Mouse (Mus musculus): ENCODE measurements at regions not wholly inside any gene's neighbourhood (a gene's known extent, or its start where the extent isn't known, plus 50 kb on each side); places are given as distances from the start of the nearest gene placed in this dataset.

DNA sequence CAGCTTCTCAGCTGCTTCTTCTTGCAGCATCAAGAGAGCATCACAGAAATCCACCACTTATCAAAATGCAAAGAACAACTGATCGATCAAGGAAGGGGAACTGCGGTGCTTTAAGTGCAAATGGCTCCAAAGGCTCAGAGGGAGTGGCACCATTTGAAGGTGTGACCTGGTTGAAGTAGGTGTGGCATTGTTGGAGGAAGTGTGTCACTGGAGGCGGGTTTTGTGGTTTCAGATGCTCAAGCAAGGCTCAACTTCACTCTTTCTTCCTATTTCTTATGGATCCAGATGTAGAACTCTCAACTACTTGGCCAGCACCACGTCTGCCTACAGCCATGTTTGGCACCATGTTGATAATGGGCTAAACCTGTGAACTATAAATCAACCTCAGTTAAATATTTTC is 334.5 kb downstream of the Lpin1 start:
- no peak overlapping the region for H3K4me3 ChIP-seq (replicated peaks; ENCODE audit: control insufficient read depth, low read depth, low read length)
- no peak overlapping the region for H3K27ac ChIP-seq (ENCODE audit: control insufficient read depth, insufficient read depth, low read depth, low read length, poor library complexity)
- no peak for TF ChIP-seq POLR2A (IDR thresholded peaks at IDR 0.05; ENCODE audit: borderline replicate concordance, control insufficient read depth, low read depth, low read length)
- TF ChIP-seq CTCF (IDR thresholded peaks at IDR 0.05; ENCODE audit: control insufficient read depth, insufficient read depth, low read length) = no peak
- 68% methylated on average over 4 of the region's 4 CpGs for WGBS
- no peaks in the 10 kb centered on the region for H3K4me1 ChIP-seq (ENCODE audit: control insufficient read depth, insufficient read depth, low read length)

DNA sequence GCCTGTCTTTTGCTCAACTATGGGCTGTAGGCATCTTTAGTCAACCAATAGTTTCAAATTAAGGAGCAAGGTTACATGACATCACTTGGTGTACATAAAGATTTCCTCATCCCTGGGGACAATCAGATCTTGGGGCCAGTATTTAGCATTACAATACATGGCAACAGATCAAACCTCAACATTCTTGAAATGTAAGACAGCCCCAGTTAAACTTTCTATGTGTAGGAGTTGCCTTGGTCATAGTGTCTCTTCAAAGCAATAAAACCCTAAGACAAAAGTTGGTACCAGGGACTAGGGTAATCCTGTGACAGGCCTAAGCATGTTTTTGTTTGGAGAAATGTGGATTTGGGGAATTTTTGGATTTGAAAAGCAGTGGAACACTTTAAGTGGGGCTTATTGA is 338.3 kb downstream of the Lpin1 start:
- Histone ChIP-seq H3K4me1 (ENCODE audit: control insufficient read depth, insufficient read depth, low read length) (no peaks in the 10 kb centered on the region), H3K27ac (ENCODE audit: control insufficient read depth, insufficient read depth, low read depth, low read length, poor library complexity) (no peak overlapping the region), H3K4me3 (replicated peaks; ENCODE audit: control insufficient read depth, low read depth, low read length) (no peak overlapping the region)
- no peak for TF ChIP-seq CTCF (IDR thresholded peaks at IDR 0.05; ENCODE audit: control insufficient read depth, insufficient read depth, low read length)
- no peak for TF ChIP-seq POLR2A (IDR thresholded peaks at IDR 0.05; ENCODE audit: borderline replicate concordance, control insufficient read depth, low read depth, low read length)

DNA sequence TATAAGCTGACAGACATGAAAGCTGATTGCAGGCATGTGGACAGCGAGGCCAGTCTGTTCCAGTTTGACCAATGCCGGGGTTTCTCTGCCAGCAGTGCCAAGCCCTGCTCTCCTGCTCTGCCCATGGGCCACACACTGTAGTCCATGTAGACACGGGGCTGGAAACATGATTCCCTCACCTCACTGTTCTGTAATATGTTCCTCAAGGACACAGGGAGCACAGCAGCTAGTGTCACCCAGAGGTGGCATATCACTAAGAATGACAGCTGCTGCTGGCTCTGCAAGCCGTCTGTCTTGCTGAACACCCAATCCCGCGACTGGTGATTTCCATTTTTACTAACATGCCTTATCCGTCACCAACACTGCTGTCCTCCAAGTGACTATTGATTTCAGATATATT is 339.9 kb downstream of the Lpin1 start:
- H3K4me1 ChIP-seq (ENCODE audit: control insufficient read depth, insufficient read depth, low read length) = no peaks in the 10 kb centered on the region
- 82% methylated on average over 7 of the region's 7 CpGs for WGBS
- TF ChIP-seq CTCF (IDR thresholded peaks at IDR 0.05; ENCODE audit: control insufficient read depth, insufficient read depth, low read length) (no peak), POLR2A (IDR thresholded peaks at IDR 0.05; ENCODE audit: borderline replicate concordance, control insufficient read depth, low read depth, low read length) (no peak)
- H3K4me3 ChIP-seq (replicated peaks; ENCODE audit: control insufficient read depth, low read depth, low read length) = no peak overlapping the region
- H3K27ac ChIP-seq (ENCODE audit: control insufficient read depth, insufficient read depth, low read depth, low read length, poor library complexity) = no peak overlapping the region

DNA sequence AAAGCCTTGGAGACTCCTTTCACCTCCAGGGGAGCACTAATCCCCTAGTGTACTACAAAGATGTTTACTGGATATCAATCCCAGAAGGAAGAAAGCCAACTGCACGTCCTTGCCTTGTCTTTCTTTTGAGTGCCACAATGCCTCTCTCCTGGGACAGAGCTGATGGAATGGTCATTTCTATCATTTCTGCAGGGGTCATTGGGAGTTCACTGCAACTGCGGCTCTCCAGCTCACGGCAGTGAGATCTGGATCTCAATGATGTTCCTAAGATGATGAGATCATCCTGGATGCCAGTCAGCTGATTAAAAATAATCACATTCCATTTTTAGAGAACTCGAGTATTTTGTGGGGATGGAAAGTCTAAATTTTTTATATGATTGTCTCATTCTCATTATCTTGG is 341.1 kb downstream of the Lpin1 start:
- WGBS = 77% methylated on average over 4 of the region's 4 CpGs
- H3K4me1 ChIP-seq (ENCODE audit: control insufficient read depth, insufficient read depth, low read length) = no peaks in the 10 kb centered on the region
- TF ChIP-seq POLR2A (IDR thresholded peaks at IDR 0.05; ENCODE audit: borderline replicate concordance, control insufficient read depth, low read depth, low read length) (no peak), CTCF (IDR thresholded peaks at IDR 0.05; ENCODE audit: control insufficient read depth, insufficient read depth, low read length) (no peak)
- no peak overlapping the region for H3K4me3 ChIP-seq (replicated peaks; ENCODE audit: control insufficient read depth, low read depth, low read length)
- no peak overlapping the region for H3K27ac ChIP-seq (ENCODE audit: control insufficient read depth, insufficient read depth, low read depth, low read length, poor library complexity)

DNA sequence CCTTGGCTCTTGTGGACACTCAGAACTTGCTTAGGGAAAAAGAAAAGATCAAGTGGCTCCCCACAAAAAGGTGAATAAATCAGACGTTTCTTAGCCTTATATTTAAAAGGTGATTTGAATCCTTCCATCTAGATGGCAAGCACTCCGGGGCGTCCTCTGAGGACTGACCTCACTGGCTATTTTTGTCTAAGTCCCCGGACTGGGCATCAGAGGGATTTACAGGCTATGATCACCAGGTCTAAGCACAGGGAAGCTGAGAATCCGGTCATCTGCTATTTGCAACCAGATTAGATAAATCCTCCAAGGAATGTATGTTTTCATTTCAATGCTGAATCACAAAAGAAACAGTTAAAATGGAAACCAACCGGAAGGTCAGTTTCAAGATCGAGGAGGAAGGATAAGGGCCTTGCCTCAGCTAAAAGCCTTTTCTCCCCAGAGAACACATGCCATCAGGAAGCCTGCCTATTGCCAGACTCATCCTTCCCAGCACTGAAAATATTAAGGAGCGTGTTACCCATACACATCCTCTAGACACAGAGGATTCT is 342.1 kb downstream of the Lpin1 start:
- no peak overlapping the region for H3K4me3 ChIP-seq (replicated peaks; ENCODE audit: control insufficient read depth, low read depth, low read length)
- no peaks in the 10 kb centered on the region for H3K4me1 ChIP-seq (ENCODE audit: control insufficient read depth, insufficient read depth, low read length)
- TF ChIP-seq POLR2A (IDR thresholded peaks at IDR 0.05; ENCODE audit: borderline replicate concordance, control insufficient read depth, low read depth, low read length) = no peak
- no peak for TF ChIP-seq CTCF (IDR thresholded peaks at IDR 0.05; ENCODE audit: control insufficient read depth, insufficient read depth, low read length)
- H3K27ac ChIP-seq (ENCODE audit: control insufficient read depth, insufficient read depth, low read depth, low read length, poor library complexity) = no peak overlapping the region
- WGBS = 75% methylated on average over 8 of the region's 8 CpGs

DNA sequence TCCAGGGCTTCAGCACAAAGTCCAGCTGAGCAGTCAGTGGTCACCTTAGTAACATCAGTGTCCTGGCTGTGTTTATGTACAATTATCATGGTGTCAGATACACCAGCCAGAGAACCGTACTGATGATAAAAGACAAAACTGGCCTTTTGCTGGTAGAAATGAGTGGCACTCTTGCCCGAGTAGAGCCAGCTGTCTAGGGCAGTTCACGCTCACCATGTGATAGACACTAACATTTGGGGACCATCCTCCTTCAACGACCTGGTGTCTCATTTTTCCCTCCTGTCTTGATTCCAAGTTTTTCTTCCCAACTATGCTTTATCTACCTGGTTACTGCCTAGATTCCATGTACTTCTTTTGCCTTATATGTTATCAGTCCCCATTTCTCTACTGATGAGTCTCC is 349.3 kb downstream of the Lpin1 start:
- H3K4me3 ChIP-seq (replicated peaks; ENCODE audit: control insufficient read depth, low read depth, low read length) = no peak overlapping the region

DNA sequence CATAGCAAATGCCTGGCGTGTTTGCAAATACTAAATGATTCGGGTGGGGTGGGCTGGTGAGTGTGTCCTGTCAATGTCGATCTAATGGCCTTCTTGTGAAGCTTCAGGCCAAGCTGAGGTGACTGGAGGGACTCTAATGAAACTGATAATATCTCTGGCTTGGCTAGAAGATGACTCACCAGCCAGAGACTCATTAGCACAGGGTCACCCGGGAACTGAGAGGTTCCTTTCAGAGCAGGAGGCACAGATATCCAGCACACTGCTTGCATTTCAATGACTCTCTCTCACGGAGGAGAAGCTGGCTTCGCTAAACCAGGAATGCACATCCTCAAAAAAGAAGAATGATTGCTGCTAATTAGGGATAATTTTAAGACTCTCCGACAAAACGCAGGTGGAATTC is 349.8 kb downstream of the Lpin1 start:
- Histone ChIP-seq H3K4me3 (replicated peaks; ENCODE audit: control insufficient read depth, low read depth, low read length) (no peak overlapping the region), H3K4me1 (ENCODE audit: control insufficient read depth, insufficient read depth, low read length) (no peaks in the 10 kb centered on the region), H3K27ac (ENCODE audit: control insufficient read depth, insufficient read depth, low read depth, low read length, poor library complexity) (no peak overlapping the region)
- 67% methylated on average over 8 of the region's 8 CpGs for WGBS
- TF ChIP-seq POLR2A (IDR thresholded peaks at IDR 0.05; ENCODE audit: borderline replicate concordance, control insufficient read depth, low read depth, low read length) = no peak
- no peak for TF ChIP-seq CTCF (IDR thresholded peaks at IDR 0.05; ENCODE audit: control insufficient read depth, insufficient read depth, low read length)

More for the DNA sequence above, 349.3 kb downstream of the Lpin1 start:
- WGBS = 83% methylated on average over 4 of the region's 4 CpGs
- no peaks in the 10 kb centered on the region for H3K4me1 ChIP-seq (ENCODE audit: control insufficient read depth, insufficient read depth, low read length)
- no peak for TF ChIP-seq CTCF (IDR thresholded peaks at IDR 0.05; ENCODE audit: control insufficient read depth, insufficient read depth, low read length)
- H3K27ac ChIP-seq (ENCODE audit: control insufficient read depth, insufficient read depth, low read depth, low read length, poor library complexity) = no peak overlapping the region

DNA sequence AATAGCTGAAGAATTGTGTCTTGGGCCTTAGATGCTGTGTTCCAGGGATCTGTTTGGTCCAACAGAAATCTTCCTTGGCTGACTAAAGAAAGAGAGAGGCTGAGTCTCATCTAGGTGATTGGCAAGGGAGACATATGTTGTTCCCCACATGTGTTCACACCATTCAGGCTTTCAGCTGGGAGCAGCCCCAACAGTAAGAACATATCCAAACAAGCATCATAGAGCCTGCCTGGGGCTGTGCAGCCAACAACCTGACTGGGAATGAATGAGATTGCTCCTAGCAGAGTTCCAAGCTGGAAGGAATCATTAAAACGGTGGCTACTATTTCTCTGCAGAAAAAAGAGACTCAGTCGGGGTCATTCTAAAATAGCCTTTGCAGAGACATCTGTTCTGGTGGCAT is 350.3 kb downstream of the Lpin1 start:
- no peak overlapping the region for H3K27ac ChIP-seq (ENCODE audit: control insufficient read depth, insufficient read depth, low read depth, low read length, poor library complexity)
- H3K4me1 ChIP-seq (ENCODE audit: control insufficient read depth, insufficient read depth, low read length) = no peaks in the 10 kb centered on the region
- 75% methylated on average over 2 of the region's 2 CpGs for WGBS
- TF ChIP-seq POLR2A (IDR thresholded peaks at IDR 0.05; ENCODE audit: borderline replicate concordance, control insufficient read depth, low read depth, low read length) (no peak), CTCF (IDR thresholded peaks at IDR 0.05; ENCODE audit: control insufficient read depth, insufficient read depth, low read length) (no peak)
- no peak overlapping the region for H3K4me3 ChIP-seq (replicated peaks; ENCODE audit: control insufficient read depth, low read depth, low read length)

DNA sequence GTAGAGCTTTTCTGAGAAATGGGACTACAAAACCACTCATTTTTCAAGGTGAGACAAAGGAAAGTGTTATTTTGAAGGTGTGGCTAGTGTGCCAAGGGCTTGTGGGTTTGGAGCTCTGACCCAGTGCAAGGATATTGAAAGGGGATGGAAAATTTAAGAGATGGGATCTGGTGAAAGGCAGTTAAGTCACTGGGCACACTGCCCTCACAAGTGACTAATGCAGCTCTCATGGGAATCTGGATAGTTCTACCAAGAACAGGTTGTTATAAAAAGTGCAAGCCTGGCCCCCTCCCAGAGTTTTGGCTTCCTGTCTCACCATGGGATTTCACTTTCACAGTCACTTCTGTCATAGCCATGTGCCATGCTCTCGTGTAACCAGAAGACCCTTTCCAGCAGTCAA is 360.1 kb downstream of the Lpin1 start:
- no peaks in the 10 kb centered on the region for H3K4me1 ChIP-seq (ENCODE audit: control insufficient read depth, insufficient read depth, low read length)
- H3K27ac ChIP-seq (ENCODE audit: control insufficient read depth, insufficient read depth, low read depth, low read length, poor library complexity) = no peak overlapping the region
- no peak for TF ChIP-seq POLR2A (IDR thresholded peaks at IDR 0.05; ENCODE audit: borderline replicate concordance, control insufficient read depth, low read depth, low read length)
- TF ChIP-seq CTCF (IDR thresholded peaks at IDR 0.05; ENCODE audit: control insufficient read depth, insufficient read depth, low read length) = no peak
- WGBS = 74% methylated on average over 1 of the region's 1 CpGs
- H3K4me3 ChIP-seq (replicated peaks; ENCODE audit: control insufficient read depth, low read depth, low read length) = no peak overlapping the region
